Mouse (Mus musculus): ENCODE results near the gene Pkp4.

Pkp4 gene

DNA sequence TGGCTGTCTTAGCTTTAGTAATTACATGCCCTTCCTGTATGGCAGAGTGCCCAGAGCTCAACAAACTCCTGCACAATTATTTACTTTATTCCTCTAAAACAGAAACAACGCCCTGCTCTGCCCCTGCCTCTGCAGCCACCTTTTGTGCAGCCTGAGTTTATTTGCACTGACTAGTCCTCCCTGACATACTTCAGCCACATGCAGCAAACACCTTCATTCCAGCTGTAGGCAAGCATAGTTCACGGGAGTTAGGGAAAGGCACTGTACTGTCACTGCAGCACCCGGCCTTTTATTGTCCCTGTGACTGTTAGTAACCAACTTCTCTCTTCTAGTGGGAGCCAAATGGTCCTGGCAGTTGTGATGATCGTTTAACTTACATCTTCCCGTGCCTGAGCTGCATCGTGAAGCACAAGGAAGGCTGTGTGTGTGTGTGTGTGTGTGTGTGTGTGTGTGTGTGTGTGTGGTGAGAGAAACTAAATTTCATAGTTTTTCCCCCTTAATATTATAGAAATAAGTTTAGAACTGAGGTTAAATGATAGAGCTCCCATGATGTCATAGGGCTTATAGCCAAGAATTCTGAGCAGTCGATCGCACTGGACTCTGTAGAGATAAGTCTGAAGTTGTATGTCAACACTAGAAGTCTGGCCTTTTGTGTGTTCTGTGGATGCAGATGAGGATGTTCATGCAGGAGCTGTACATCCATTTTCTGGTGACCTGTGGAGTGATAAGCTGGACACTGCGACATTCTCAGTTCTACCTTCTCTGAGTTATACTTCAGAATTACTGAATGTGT is 59.5 kb downstream of the Pkp4 start:
- DNase-seq (ENCODE audit: low spot score in 2 of 2): no peak

DNA sequence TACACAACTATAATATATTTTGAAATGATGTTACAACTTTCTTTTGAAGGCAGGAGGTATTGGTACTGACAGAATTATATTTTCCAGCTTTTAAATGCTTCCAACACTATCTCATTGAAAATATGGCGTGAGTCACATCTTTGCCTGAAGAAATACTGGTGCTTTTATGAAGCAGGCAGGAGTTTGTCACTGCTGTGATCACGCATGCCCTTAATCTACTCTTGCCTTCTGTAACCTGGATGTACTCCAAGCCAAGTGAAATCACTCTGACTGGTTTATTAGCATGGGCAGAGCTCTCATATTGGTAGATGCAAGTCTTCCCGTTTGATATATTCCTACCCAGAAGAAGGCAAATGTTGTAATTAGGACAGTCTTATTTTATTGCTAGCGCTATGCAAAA is 65.7 kb downstream of the Pkp4 start:
- DNase-seq (ENCODE audit: low spot score in 2 of 2): no peak

DNA sequence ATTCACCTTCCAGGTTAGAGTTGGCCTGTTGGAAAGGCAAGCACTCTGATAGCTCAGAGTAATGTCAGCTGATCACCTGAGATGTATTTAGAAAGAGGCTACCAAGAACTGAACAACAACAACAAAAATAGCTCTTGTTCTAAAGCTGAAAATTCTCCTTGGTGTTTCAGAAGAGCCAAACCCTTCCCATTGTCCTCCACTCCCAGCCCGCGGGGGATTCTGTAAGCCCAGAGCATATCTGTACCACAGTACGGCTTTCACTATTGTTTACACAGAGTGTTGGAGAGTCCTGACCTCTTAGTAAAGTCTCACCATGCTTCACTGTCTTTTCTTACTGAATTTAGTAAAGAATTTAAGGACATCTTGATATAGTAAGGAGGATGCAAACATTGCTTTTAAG is 66.4 kb downstream of the Pkp4 start:
- no peak for DNase-seq (ENCODE audit: low spot score in 2 of 2)

DNA sequence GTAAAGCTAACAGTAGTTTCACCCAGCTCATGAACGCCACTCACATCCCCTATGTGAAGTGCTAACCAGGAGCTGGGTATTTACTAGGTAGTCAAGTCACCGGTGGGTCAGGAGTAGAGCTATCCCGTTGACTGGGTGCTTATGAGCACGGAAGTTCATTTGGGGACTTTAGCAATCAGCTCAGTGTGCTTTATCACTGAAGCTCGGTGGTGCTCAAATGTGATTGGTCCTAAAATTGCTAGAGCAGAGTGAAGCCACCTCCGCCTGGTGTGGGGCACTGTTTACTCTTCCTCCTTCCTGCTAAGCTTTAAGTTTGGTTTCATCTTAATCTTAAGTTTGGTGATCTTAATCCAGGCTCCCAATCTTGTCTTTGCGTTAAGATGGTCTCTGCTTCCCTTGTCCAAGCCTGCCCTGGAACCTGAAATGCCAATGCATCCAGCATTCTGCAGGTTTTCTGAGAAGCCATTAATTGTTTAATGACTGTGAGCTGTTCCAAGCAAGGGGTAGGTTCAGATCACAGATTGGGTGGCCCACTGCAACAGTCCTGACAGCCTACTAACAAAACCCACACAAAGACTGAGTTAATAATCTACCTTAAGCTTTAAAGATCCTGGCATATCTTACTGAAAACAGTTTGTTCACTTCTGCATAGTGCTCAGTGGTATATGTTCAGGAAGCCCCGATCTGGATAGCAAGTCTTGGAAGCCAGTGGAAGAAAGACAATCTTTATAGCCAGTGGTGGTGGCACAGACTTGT is 67.0 kb downstream of the Pkp4 start:
- no peak for DNase-seq (ENCODE audit: low spot score in 2 of 2)

DNA sequence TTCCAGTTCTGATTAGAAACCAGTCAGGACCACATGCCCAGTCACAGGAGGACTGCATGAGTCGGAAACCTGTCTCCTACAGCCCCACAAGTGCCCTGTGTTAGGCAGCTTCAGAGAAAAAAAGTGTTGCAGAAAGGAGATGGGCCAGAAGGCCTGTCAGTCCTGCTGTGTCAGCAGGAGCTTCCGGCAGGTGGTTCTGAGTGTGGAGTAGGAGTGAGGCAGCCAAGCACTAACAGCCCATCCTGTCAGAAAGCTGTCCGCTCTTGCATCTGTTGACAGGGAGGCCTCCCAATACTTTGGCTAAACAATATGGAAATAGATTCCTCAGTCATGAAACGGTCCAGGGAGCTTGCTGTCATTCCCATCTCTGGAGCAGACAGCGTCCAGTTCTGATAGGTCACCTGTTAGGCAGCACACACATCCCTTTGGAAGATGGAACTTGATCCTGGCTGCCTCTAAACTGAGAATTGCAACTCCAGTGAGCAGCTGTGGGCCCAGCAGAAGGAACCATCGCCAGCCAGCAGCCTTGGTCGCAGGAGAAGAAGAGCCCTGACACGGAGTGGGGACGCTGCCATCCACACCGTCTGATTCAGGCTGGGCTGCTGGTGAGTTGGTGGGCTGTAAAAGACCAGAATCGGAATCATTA is 68.7 kb downstream of the Pkp4 start:
- DNase-seq (ENCODE audit: low spot score in 2 of 2): no peak

DNA sequence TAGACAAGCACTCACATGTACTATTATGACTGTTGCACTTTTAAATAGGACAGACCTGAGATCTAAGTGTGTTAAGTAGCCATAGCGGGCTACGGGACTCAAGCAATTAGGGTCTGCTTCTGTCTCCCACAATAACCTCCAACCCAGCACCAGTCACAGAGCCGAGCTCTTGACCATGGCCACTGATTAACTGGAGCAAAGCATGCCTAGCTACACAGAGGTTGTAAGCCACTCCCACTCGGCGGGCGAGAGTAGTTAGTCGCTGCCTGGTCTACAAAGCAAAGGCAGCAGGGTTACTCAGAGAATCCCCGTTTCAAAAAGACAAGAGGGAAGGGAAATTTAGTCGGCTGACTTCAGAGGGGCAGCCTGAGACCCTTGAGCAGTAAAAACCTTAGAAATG is 70.0 kb downstream of the Pkp4 start:
- peak in 1 of 2 experiments; percentile 38 for DNase-seq (ENCODE audit: low spot score in 2 of 2)

DNA sequence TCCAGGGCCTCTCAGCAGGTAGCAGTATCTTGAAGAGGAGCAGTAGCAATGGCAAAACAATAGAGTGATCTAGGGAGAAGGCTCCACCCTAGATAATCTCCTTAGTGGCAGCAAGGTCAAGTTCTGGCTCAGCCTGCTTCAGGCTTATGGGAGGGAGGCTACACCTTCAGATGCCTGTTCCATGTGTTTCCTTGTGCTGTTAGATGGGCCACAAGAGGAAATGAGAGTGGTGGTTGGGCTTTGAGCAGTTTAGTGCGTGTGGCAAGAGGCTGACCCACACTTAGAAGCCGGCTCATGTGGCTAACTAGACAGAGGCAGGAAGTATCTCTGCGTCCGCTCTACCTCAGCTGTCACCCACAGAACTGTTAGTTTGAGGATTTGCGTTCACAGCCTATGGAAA is 70.9 kb downstream of the Pkp4 start:
- DNase-seq (ENCODE audit: low spot score in 2 of 2): no peak

DNA sequence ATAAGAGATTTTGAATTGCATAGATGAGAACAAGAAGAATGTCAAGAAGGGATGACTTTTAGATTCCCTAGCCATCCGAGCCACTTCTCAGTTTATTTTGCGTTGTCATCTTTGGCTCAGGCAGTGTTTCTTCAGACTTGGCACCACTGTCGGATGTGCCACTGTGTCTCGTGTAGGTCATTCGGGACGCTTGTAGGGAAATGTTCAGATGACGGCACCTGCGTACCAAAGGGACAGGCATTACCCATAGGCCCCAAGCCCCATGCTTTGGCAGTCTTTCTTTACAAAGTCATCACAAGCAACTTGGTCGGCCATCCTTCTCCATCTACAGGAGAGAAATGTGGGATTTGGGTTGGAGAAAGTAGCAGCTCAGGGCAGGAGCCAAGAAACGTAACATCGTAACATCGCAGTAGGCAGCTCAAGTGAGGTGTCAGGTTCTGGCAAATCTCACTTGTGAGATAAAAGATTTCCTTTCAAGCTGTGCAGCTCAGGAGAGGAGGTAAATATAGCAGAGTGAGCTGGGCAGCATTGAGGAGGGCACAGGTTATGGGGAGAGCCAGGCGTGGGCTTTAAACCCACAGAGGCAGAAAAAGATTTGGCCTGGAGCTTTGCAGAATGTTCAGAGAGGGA is 72.8 kb downstream of the Pkp4 start:
- no peak for DNase-seq (ENCODE audit: low spot score in 2 of 2)

DNA sequence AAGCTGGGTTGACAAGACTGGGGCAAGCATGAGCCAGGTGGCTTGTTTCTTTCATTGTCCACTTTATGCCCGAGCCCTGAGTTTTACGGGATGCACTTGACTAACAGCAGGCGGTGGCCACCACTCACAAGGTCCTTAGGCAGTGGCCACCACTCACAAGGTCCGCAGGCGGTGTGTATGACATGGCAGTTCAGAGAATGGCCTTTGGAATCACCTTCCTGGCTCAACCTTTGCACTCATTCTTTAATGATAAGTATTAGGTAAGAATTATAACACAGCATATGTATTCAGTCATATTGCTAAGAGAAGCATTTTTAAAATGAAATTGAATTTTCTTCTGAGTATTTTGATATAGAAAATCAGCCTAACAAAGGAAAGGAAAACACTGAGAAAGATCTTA is 73.3 kb downstream of the Pkp4 start:
- DNase-seq (ENCODE audit: low spot score in 2 of 2): no peak

DNA sequence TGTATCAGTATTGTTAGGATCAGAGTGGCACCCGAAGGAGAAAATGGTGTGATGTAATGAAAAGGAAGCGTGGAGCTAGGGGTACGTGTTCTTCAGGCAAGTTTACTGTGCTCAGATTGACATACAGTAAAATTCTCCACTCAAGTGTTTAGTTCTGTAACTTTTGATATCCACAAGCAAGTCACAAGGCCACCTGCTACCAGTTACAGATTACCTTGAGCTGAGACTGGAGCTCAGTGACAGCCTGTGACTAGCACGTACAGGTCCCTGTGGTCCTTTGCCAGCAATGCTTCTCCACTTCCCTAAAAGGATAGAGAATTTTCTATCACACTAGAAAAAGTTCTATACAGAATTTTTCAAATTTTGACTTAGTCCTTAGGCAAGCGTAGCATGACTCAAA is 73.9 kb downstream of the Pkp4 start:
- DNase-seq (ENCODE audit: low spot score in 2 of 2): no peak

DNA sequence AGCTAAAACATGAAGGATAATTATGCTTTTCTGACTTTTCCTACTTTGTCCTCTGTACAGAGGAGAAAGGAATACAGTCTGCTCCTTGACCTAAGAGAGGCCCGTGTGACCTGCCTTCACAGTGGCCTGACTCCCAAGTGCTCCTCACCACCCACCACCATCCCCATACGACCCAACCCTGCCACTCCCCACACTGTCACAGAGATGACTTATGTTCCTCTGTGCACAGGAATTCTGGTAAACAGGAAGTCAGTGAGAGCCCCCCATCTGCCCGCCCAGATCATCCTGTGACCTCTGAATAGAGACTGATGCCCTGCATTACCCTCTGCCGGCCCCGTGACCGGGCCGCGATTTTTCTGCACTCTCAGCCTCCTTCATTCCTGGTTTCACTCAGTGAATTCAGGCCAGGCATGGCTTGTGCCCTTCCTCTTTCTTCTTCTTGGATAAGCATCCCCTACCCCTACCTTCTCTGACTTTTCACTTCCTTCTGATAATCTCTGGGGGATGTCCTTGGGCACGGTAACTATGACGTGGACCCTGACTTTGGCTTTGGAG is 79.3 kb downstream of the Pkp4 start:
- no peak for DNase-seq (ENCODE audit: low spot score in 2 of 2)

DNA sequence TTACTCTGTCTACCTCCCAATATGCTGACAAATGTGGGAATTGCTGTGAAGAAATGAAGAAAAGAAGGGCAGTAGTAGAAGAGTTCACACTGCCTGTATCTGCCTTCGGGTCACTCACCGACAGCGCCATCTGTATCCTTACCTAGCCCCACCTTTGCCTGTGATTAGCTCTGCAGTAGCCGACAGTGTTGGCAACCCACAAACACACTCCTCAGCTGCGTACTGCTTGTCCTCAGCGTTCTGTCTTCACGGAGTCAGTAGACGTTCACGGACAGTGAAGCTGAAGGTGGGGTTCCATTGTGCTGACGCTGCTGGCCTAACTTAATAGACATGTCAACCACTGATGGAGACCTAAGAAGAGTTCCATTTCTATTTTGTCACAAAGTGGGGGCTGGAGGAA is 81.5 kb downstream of the Pkp4 start:
- no peak for DNase-seq (ENCODE audit: low spot score in 2 of 2)

DNA sequence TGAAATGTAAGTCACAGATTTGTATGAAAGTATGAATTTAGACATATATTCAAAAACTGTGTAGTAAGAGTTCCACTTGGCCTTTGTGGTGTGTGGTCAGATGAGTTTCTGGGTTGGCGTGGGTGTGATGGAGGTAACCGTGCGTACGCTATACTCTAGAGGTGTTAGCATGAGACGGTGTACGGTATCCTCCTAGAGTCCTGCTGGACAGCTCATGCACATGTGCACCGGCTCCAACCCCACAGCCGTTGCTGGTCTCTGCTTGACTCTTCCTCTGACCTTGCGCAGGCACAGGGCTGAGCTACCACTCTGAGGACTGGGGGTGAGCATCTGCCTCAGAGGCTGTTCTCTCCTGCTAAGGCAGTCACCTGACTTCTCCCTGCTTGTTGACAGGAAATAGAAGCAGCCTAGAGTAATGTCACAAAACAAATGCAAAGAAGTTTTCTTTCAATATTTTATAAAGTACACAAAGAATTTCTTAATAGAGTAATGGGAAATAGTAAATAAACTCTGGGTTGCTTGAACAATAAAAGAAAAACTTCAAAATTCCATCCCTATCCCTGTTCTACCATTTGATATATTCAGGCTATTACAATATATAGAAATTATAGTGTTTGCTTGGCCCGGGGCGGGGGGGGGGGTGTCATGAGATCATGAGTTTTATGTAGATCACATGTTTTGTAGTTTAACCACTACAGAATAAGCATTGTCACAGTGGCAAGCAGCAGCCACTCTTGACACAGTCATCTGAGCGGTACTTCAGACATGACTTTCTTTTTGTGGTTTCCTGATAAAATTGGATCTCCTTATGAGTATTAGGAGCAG is 83.8 kb downstream of the Pkp4 start:
- DNase-seq (ENCODE audit: low spot score in 2 of 2): no peak

DNA sequence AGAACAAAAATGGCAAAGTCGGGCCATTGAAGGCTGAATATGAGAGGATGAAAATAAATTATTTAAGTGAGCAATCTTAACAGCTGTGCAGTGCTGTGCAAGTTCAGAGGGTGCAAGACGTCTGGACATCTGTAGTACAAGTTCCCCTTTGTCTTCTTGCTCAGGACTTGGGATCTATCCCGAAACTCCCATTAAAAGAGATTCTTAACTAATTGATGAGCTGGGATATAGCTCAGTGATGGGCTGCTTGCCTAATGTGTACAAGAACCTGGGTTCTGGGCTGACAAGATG is 84.4 kb downstream of the Pkp4 start:
- DNase-seq (ENCODE audit: low spot score in 2 of 2): no peak

DNA sequence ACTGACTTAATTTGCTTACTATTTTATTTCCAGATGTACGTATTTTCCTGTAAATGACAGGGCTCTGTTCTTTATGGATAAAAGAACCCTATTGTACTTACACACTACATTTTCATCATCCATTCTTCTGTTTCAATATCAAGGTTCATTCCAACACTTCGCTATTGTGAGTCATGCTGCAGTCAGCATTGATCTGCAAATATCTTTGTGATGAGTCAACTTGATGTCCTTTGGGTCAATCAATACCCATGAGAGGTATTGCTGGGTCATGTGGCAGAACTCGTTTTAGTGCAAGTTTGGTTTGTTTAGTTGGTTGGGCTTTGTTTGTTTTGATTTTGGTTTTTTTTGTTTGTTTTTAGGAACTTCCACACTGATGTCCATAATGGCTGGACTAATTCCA is 88.2 kb downstream of the Pkp4 start:
- DNase-seq (ENCODE audit: low spot score in 2 of 2): no peak

DNA sequence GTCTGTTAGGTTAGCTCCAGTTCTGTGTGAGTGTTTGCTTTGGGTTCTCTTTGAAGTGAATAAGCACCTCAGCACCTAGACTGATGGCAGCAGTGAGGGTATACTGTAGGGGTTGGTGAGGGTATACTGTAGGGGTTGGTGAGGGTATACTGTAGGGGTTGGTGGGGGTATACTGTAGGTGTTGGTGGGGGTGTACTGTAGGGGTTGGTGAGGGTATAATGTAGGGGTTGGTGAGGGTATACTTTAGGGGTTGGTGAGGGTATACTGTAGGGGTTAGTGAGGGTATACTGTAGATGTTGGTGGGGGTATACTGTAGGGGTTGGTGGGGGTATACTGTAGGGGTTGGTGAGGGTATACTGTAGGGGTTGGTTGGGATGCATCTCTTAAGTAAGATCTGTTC is 92.2 kb downstream of the Pkp4 start:
- no peak for DNase-seq (ENCODE audit: low spot score in 2 of 2)

DNA sequence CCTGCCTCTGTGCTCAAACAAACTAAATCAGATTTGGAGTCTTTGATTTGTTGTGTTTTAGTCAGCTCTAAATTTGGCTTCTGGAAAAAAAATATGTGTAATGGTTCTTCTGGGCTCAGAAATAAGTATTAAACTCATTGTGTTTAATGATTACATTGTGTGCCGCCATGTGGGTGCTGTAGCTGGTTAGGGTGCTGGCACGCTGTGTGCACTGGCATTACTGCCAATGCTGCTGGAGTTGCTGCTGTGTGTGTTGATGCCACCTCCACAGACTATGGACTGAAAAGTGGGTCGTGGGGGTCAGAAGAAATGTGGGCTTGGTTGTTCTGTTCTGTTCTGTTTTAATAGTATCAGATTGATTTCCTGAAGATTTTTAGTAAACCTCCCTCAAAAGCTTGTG is 92.8 kb downstream of the Pkp4 start:
- no peak for DNase-seq (ENCODE audit: low spot score in 2 of 2)

DNA sequence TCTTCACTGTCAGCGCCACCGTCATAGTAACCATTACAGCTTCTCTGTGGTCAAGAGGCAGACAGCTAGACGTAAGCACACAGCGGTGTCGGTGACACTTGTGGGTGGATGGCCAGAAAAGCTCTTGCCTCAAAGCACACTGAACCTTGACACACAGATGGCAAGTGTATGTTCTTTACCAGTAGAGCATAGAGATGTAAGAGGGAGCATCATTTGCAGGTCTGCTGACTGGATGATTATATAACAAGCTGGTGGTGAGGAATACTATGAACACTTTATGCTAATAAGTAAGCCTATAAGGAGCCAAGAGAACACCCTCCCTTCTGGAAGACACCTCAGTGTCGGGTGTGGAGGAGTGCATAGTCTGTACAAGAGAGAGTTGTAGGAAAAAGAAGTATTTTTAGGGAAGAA is 98.2 kb downstream of the Pkp4 start:
- no peak for DNase-seq (ENCODE audit: low spot score in 2 of 2)

DNA sequence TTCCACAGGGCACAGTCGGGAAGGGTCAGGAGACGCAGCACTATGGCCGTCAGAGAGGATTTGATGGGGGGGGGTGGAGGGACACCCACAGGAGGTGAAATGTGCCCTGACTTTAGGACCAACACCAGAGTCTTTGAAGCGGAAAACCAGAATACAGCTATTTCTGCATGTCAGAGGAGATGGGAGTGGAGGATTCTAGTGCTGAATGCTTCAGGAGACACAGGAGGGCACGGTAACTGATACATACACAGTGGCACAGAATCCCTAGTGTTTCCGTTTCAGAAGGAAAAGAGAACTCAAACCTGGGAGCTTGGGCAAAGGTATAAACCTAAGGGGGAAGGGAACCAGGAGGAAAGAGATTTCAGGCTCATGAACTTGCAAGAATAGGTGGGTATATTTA is 98.7 kb downstream of the Pkp4 start:
- DNase-seq (ENCODE audit: low spot score in 2 of 2): no peak

DNA sequence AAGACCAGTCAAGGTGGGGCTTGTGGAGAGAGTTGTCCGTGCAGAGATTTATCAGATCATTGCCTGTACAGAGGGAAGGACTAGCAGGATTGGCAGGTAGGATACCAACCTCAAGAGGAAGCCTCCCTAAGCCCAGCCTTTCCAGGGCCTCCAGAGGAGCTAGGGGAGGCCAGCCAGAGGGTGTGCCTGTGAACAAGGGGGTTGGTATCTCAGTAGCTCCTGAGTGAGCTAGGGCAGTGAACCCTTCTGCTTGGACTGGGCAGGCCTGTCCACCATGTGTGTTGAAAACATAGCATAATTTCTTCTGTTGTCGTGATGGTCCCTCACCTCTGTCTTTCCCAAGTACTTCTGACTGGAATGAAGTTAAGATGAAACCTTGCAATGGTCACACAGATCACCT is 100.6 kb downstream of the Pkp4 start:
- no peak for DNase-seq (ENCODE audit: low spot score in 2 of 2)

DNA sequence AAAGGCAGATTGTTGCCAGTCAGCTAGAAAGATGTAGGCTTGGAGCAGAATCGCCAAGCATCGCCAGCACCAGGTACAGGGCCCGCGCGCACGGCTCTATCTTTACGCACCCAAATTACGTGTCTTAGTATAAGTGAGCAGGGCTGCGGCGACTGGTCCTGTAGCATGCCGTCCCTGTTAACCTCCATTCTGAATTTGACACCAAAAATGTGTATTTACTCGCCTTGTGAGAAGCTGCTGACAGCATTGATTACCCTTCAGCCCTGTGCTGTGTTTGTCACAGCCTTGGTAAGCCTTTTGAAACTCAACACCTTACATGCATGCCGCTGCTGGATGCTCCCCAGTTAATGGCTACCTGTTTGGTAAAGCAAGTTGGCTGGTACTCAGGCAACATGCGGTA is 105.8 kb downstream of the Pkp4 start:
- DNase-seq (ENCODE audit: low spot score in 2 of 2): no peak

DNA sequence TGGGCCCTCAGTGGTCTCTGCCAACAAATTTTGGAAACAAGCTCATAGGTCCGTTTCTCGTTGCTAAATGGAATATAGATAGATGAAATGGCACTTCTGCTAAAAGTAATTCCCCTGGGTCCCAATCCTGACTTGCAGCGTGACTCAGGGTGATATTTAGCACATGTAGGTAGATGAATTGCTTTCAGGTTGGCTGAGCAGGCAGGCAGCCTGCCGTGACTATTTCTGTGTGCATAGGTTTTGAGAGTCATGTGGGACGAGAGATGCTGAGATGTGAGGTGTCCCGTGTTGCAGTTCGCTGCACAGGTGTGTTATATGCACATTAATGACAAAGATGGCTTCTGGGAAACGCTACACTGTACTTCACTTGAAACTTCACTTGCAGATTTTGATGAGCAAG is 111.2 kb downstream of the Pkp4 start:
- no peak for DNase-seq (ENCODE audit: low spot score in 2 of 2)
